Mouse (Mus musculus) intestine, postnatal 0 days (tissue): ENCODE measurements around the gene Drc7. TPM values are rescaled to one million over a fixed set of nuclear protein-coding genes. Genes with fewer than 3 reads are reported as not detected.

Experiments used
- ATAC-seq: fragments of 200-750 bp; cut with Nextera tagmentation; 2 replicates; pipeline ENCODE4 v1.8.0; 2017; ENCODE audit warnings: mild to moderate bottlenecking, moderate TSS enrichment, moderate library complexity
- H3K27ac ChIP-seq: fragments of 300-500 bp; sonication (generic); 2 replicates; pipeline ENCODE4 v1.5.1; 2014; ENCODE audit warnings: mild to moderate bottlenecking, low read depth, low read length, moderate library complexity
- H3K27me3 ChIP-seq: fragments of 300-500 bp; sonication (generic); replicated peaks from 2 replicates; pipeline ENCODE4 v1.6.1; 2014; ENCODE audit warnings: low read length, mixed read lengths; ENCODE audit not compliant: control insufficient read depth, insufficient read depth
- H3K36me3 ChIP-seq: fragments of 300-500 bp; sonication (generic); 2 replicates; pipeline ENCODE4 v1.6.1; 2014; ENCODE audit warnings: mild to moderate bottlenecking, moderate library complexity; ENCODE audit not compliant: control insufficient read depth, insufficient read depth
- H3K4me1 ChIP-seq: fragments of 300-500 bp; sonication (generic); replicated peaks from 2 replicates; pipeline ENCODE4 v1.6.1; 2014; ENCODE audit warnings: antibody characterized with exemption, low read length, mixed read lengths; ENCODE audit not compliant: control insufficient read depth, insufficient read depth
- H3K4me2 ChIP-seq: fragments of 300-500 bp; sonication (generic); replicated peaks from 2 replicates; pipeline ENCODE4 v1.6.1; 2014; ENCODE audit warnings: low read depth, mild to moderate bottlenecking, moderate library complexity
- H3K4me3 ChIP-seq: fragments of 300-500 bp; sonication (generic); 2 replicates; pipeline ENCODE4 v1.5.1; 2014; ENCODE audit warnings: low read depth, low read length
- H3K9ac ChIP-seq: fragments of 300-500 bp; sonication (generic); 2 replicates; pipeline ENCODE4 v1.6.1; 2014; ENCODE audit warnings: mild to moderate bottlenecking, low read depth, low read length
- H3K9me3 ChIP-seq: fragments of 300-500 bp; sonication (generic); 2 replicates; pipeline ENCODE4 v1.6.1; 2016; ENCODE audit warnings: mixed run types; ENCODE audit not compliant: control insufficient read depth
- CTCF ChIP-seq: sonication (generic); IDR thresholded peaks from 2 replicates; pipeline ENCODE4 v1.5.1; 2016; ENCODE audit warnings: low read depth, mild to moderate bottlenecking, control low read depth, antibody characterized with exemption, moderate library complexity
- WGBS: fragments of 180-500 bp; shearing (Covaris S2); extraction: QIAGEN DNeasy Blood & Tissue Kit; methylation state at CpG from one replicate; pipeline ENCODE4 v1.1.7; 2014; 5-methylcytosine and 5-hydroxymethylcytosine counted together
- polyA plus RNA-seq: library from polyadenylated mRNA; unstranded; fragments of >200 nt; fragmentation: Nextera tagmentation; extraction: Ambion mirVana; gene quantifications from 2 replicates; pipeline ENCODE4 v1.2.1, GENCODE M21; 2015

Gene Drc7
- polyA plus RNA-seq, 1 experiment from 2014 or later: not detected

GRCm38 (mm10) chr8:95037106-95037925, 17.6 kb upstream of the Drc7 start:
- H3K4me1 ChIP-seq: no peaks in the 10 kb centered on the region
- H3K9me3 ChIP-seq: no peaks in the 10 kb centered on the region
- WGBS: 59% methylated on average over 7 of the region's 7 CpGs
- no peak overlapping the region for H3K4me3 ChIP-seq
- no peak for ATAC-seq
- H3K4me2 ChIP-seq: no peak overlapping the region
- no peaks in the 10 kb centered on the region for H3K27me3 ChIP-seq
- TF ChIP-seq CTCF: no peak
- H3K27ac ChIP-seq: no peak overlapping the region
- no peak overlapping the region for H3K9ac ChIP-seq
- no peaks in the 10 kb centered on the region for H3K36me3 ChIP-seq

- WGBS: 39% methylated on average over 6 of the region's 6 CpGs
- Histone ChIP-seq H3K36me3 (no peaks in the 10 kb centered on the region), H3K27ac (no peak overlapping the region), H3K4me3 (no peak overlapping the region), H3K27me3 (no peaks in the 10 kb centered on the region), H3K4me2 (no peak overlapping the region), H3K4me1 (no peaks in the 10 kb centered on the region), H3K9me3 (no peaks in the 10 kb centered on the region), H3K9ac (no peak overlapping the region)
- no peak for ATAC-seq
- TF ChIP-seq CTCF: no peak
Measured at GRCm38 (mm10) chr8:95041883-95042784, 12.8 kb upstream of the Drc7 start.

- no peaks in the 10 kb centered on the region for H3K36me3 ChIP-seq
- no peak overlapping the region for H3K4me3 ChIP-seq
- H3K27me3 ChIP-seq: no peaks in the 10 kb centered on the region
- no peaks in the 10 kb centered on the region for H3K4me1 ChIP-seq
- 50% methylated on average over 4 of the region's 4 CpGs for WGBS
- TF ChIP-seq CTCF: no peak
- no peaks in the 10 kb centered on the region for H3K9me3 ChIP-seq
- H3K9ac ChIP-seq: no peak overlapping the region
- no peak for ATAC-seq
- no peak overlapping the region for H3K4me2 ChIP-seq
- no peak overlapping the region for H3K27ac ChIP-seq
Measured at GRCm38 (mm10) chr8:95044811-95045210, 10.1 kb upstream of the Drc7 start.

- no peak for TF ChIP-seq CTCF
- Histone ChIP-seq H3K27me3 (no peaks in the 10 kb centered on the region), H3K4me1 (no peaks in the 10 kb centered on the region), H3K27ac (no peak overlapping the region), H3K9ac (no peak overlapping the region), H3K4me2 (no peak overlapping the region), H3K36me3 (no peaks in the 10 kb centered on the region), H3K4me3 (no peak overlapping the region), H3K9me3 (no peaks in the 10 kb centered on the region)
- no peak for ATAC-seq
- 75% methylated on average over 3 of the region's 3 CpGs for WGBS
Measured at GRCm38 (mm10) chr8:95046982-95047381, 7.9 kb upstream of the Drc7 start.

- Histone ChIP-seq H3K36me3 (no peaks in the 10 kb centered on the region), H3K27me3 (no peaks in the 10 kb centered on the region), H3K4me2 (no peak overlapping the region), H3K4me1 (no peaks in the 10 kb centered on the region), H3K9ac (no peak overlapping the region), H3K4me3 (no peak overlapping the region), H3K27ac (no peak overlapping the region), H3K9me3 (no peaks in the 10 kb centered on the region)
- TF ChIP-seq CTCF: no peak
- no peak for ATAC-seq
- WGBS: 65% methylated on average over 6 of the region's 6 CpGs
Measured at GRCm38 (mm10) chr8:95047884-95048680, 6.8 kb upstream of the Drc7 start.

- no peaks in the 10 kb centered on the region for H3K27me3 ChIP-seq
- WGBS: 40% methylated on average over 2 of the region's 2 CpGs
- H3K4me1 ChIP-seq: no peaks in the 10 kb centered on the region
- no peak overlapping the region for H3K4me3 ChIP-seq
- H3K27ac ChIP-seq: no peak overlapping the region
- no peak for ATAC-seq
- no peak overlapping the region for H3K4me2 ChIP-seq
- TF ChIP-seq CTCF: no peak
- no peak overlapping the region for H3K9ac ChIP-seq
- no peaks in the 10 kb centered on the region for H3K9me3 ChIP-seq
- no peaks in the 10 kb centered on the region for H3K36me3 ChIP-seq
Measured at GRCm38 (mm10) chr8:95049636-95050035, 5.3 kb upstream of the Drc7 start.
